Mouse (Mus musculus): ENCODE results near the gene Pnpo. TPM values are rescaled to one million over a fixed set of nuclear protein-coding genes. Genes with fewer than 3 reads are reported as not detected.

Pnpo gene
- polyA plus RNA-seq (2015; fragmentation: Nextera tagmentation; extraction: Ambion mirVana): 145 and 158 TPM in 2 replicates

DNA sequence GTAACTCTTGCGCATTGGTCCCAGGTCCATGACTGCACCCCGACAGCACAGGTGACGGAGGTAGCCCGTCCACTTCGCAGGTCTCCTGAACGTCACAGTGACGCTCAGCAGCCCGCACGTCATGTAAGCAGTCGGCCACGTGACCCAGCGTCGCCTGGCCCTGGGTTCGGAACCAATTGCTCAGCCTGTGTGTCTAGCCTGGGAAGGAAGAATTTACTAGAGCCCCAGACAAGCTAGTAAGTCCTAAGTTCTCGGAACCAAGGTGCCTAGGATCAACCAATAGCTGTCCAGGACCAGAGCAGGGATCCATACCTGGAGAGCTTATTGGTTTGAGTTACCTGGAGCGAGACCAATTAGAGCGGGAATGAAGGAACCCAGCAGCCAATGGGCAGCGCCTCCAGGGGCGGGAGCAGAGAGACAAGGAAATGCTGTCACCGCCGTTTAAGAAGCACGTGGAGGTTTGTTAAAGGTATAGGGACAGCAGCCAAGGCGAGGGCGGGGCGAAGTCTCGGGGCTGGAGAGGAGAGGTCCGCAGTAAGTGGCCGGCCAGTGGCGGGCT is at the start of gene Pnpo:
TSS of gene Pnpo (minus strand) at position 241 of the 559 bp plus-strand sequence.
- WGBS: under 1% methylated on average over 29 of the region's 29 CpGs
- H3K36me3 ChIP-seq (ENCODE audit: control insufficient read depth, insufficient read depth): peaks cover 15% of the 10 kb centered on the region
- H3K9ac ChIP-seq (ENCODE audit: low read depth, low read length): peak within 1 kb of the TSS; percentile 62
- peaks cover 10% of the 10 kb centered on the region; the same call in 1 of the 2 replicates for H3K4me1 ChIP-seq (replicated peaks; ENCODE audit: control insufficient read depth, insufficient read depth, low read length)
- peak; percentile 94 for ATAC-seq
- TF ChIP-seq CTCF (IDR thresholded peaks at IDR 0.05; ENCODE audit: low read depth): no peak
- H3K4me3 ChIP-seq (ENCODE audit: low read depth, low read length): peak within 1 kb of the TSS; percentile 48
- H3K4me2 ChIP-seq (replicated peaks; ENCODE audit: low read depth): peak within 1 kb of the TSS; percentile 88
- H3K27me3 ChIP-seq (replicated peaks; ENCODE audit: control insufficient read depth, insufficient read depth, low read length): no peaks in the 10 kb centered on the region
- no peaks in the 10 kb centered on the region for H3K9me3 ChIP-seq (ENCODE audit: control insufficient read depth)
- H3K27ac ChIP-seq (ENCODE audit: low read depth, low read length): peak within 1 kb of the TSS; percentile 80

- H3K9ac ChIP-seq (ENCODE audit: low read depth, low read length): no peak overlapping the region
Measured at GRCm38 (mm10) chr11:96992722-96993311, 49.0 kb upstream of the Pnpo start.

DNA sequence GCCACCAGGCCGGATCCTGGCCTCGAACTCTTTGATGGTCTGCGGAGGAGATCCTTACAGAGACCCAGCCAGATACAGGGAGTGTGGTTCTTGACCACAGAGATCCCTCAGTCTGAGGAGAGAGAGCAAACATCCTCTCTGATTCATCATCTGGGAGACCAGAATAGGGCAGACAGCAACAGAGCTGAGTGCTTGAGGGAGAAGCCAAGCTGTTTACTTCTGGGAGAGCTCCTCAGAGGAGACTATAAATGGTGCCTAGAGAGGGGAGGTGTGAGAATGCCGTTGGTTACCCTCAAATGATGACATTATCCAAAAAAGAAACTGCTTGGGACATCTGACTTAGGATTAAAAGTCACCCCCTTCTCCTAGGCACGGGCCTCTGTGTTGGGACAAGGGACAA is 47.7 kb upstream of the Pnpo start:
- peaks cover 7% of the 10 kb centered on the region; the same call in 1 of the 2 replicates for H3K4me1 ChIP-seq (replicated peaks; ENCODE audit: control insufficient read depth, insufficient read depth, low read length)
- WGBS: 75% methylated on average over 5 of the region's 5 CpGs
- no peak for ATAC-seq

More at GRCm38 (mm10) chr11:96992722-96993311, 49.0 kb upstream of the Pnpo start:
- Histone ChIP-seq H3K4me1 (replicated peaks; ENCODE audit: control insufficient read depth, insufficient read depth, low read length) (peaks cover 11% of the 10 kb centered on the region; the same call in 1 of the 2 replicates), H3K36me3 (ENCODE audit: control insufficient read depth, insufficient read depth) (no peaks in the 10 kb centered on the region), H3K4me3 (ENCODE audit: low read depth, low read length) (no peak overlapping the region), H3K9me3 (ENCODE audit: control insufficient read depth) (no peaks in the 10 kb centered on the region), H3K4me2 (replicated peaks; ENCODE audit: low read depth) (no peak overlapping the region), H3K27me3 (replicated peaks; ENCODE audit: control insufficient read depth, insufficient read depth, low read length) (no peaks in the 10 kb centered on the region; the same call in 1 of the 2 replicates), H3K27ac (ENCODE audit: low read depth, low read length) (0 out of 2 replicates have a peak overlapping the region, but pooled peaks have one; percentile 2)
- no peak for ATAC-seq
- TF ChIP-seq CTCF (IDR thresholded peaks at IDR 0.05; ENCODE audit: low read depth): no peak
- WGBS: 44% methylated on average over 8 of the region's 8 CpGs

DNA sequence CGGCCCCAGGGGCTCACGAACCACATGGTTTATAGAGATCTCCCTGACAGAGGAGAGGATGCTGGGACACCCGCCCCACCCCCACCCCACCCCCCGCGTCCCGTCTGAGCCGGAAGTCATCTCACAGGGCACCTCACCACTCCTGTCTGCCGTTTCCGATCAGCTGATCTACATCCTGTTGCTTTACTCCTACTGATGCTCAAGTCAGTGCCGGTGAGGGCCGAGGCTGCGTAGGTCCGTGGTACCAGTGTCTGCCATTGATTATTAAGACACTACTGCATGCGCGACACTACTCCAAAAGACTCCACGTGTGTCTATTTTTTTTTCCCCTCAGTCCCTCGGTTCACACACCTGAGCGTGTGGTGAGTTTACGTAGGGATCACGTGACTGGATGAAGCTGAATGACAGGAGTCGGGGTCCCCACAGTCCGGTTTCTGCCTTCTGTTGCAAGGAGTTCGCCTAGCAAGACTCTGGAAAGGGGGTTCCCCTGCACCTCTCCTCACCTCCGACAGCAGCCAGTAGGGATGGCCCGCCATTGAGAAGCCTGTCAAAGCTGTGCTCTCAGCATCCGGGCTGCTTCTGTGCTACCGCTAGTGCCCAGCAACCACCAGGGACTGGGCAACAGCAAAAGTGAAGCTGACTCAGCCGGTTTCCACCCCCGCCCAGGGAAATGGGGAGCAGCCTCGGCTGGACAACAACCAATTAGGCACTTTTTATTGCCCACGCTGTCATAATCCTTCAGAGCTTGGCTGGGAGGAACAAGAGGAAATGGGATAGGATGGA is 44.3 kb upstream of the Pnpo start:
- Histone ChIP-seq H3K9me3 (ENCODE audit: control insufficient read depth) (no peaks in the 10 kb centered on the region), H3K4me1 (replicated peaks; ENCODE audit: control insufficient read depth, insufficient read depth, low read length) (peaks cover 7% of the 10 kb centered on the region; the same call in 1 of the 2 replicates), H3K4me3 (ENCODE audit: low read depth, low read length) (peak overlapping the region; percentile 17), H3K27ac (ENCODE audit: low read depth, low read length) (no peak overlapping the region), H3K27me3 (replicated peaks; ENCODE audit: control insufficient read depth, insufficient read depth, low read length) (0 out of 2 replicates have a peak, but pooled peaks cover 4% of the 10 kb centered on the region), H3K36me3 (ENCODE audit: control insufficient read depth, insufficient read depth) (no peaks in the 10 kb centered on the region), H3K9ac (ENCODE audit: low read depth, low read length) (no peak overlapping the region), H3K4me2 (replicated peaks; ENCODE audit: low read depth) (peak overlapping the region; percentile 56)
- 0 out of 2 replicates have a peak, but pooled peaks have one; percentile 25 for ATAC-seq
- WGBS: 7% methylated on average over 31 of the region's 31 CpGs
- TF ChIP-seq CTCF (IDR thresholded peaks at IDR 0.05; ENCODE audit: low read depth): no peak

More for the DNA sequence above, 47.7 kb upstream of the Pnpo start:
- H3K4me2 ChIP-seq (replicated peaks; ENCODE audit: low read depth): no peak overlapping the region
- H3K9ac ChIP-seq (ENCODE audit: low read depth, low read length): no peak overlapping the region
- no peaks in the 10 kb centered on the region for H3K9me3 ChIP-seq (ENCODE audit: control insufficient read depth)
- no peak for TF ChIP-seq CTCF (IDR thresholded peaks at IDR 0.05; ENCODE audit: low read depth)
- peak overlapping the region; percentile 35; the same call in 1 of the 2 replicates for H3K27ac ChIP-seq (ENCODE audit: low read depth, low read length)
- H3K27me3 ChIP-seq (replicated peaks; ENCODE audit: control insufficient read depth, insufficient read depth, low read length): peaks cover 3% of the 10 kb centered on the region; the same call in 1 of the 2 replicates
- no peak overlapping the region for H3K4me3 ChIP-seq (ENCODE audit: low read depth, low read length)
- H3K36me3 ChIP-seq (ENCODE audit: control insufficient read depth, insufficient read depth): no peaks in the 10 kb centered on the region

- 34% methylated on average over 3 of the region's 3 CpGs for WGBS
- Histone ChIP-seq H3K4me2 (replicated peaks; ENCODE audit: low read depth) (no peak overlapping the region), H3K27ac (ENCODE audit: low read depth, low read length) (no peak overlapping the region), H3K27me3 (replicated peaks; ENCODE audit: control insufficient read depth, insufficient read depth, low read length) (0 out of 2 replicates have a peak, but pooled peaks cover 4% of the 10 kb centered on the region), H3K4me3 (ENCODE audit: low read depth, low read length) (no peak overlapping the region), H3K4me1 (replicated peaks; ENCODE audit: control insufficient read depth, insufficient read depth, low read length) (peaks cover 7% of the 10 kb centered on the region; the same call in 1 of the 2 replicates), H3K9ac (ENCODE audit: low read depth, low read length) (no peak overlapping the region), H3K36me3 (ENCODE audit: control insufficient read depth, insufficient read depth) (no peaks in the 10 kb centered on the region), H3K9me3 (ENCODE audit: control insufficient read depth) (no peaks in the 10 kb centered on the region)
- TF ChIP-seq CTCF (IDR thresholded peaks at IDR 0.05; ENCODE audit: low read depth): no peak
- ATAC-seq: no peak
Measured at GRCm38 (mm10) chr11:96986463-96986862, 42.7 kb upstream of the Pnpo start.

DNA sequence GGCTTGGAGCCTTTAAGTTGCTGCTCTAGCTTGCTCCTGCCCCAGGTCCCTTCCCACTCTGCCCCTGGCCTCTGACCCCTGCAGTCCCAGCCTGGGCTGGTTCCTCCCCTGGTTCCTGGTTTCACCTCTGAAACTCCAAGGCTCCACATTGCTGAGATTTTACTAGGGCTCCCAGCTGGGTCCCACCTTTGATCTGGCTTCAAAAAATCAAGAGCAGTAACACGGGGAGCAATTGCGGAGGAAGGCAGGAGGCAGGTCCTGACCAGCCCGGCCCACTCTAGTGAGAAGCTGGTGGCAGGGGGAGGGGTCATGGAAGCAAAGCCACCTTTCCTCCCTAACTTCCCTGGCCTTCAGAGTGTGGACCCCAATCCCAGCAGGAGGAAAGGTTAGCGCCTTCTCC is 41.1 kb upstream of the Pnpo start:
- no peak for ATAC-seq
- H3K4me3 ChIP-seq (ENCODE audit: low read depth, low read length): no peak overlapping the region
- no peak overlapping the region for H3K9ac ChIP-seq (ENCODE audit: low read depth, low read length)
- no peak for TF ChIP-seq CTCF (IDR thresholded peaks at IDR 0.05; ENCODE audit: low read depth)
- H3K4me2 ChIP-seq (replicated peaks; ENCODE audit: low read depth): no peak overlapping the region
- whole genome bisulfite sequencing: 44% methylated on average over 4 of the region's 4 CpGs
- no peaks in the 10 kb centered on the region for H3K36me3 ChIP-seq (ENCODE audit: control insufficient read depth, insufficient read depth)
- 0 out of 2 replicates have a peak, but pooled peaks cover 4% of the 10 kb centered on the region for H3K27me3 ChIP-seq (replicated peaks; ENCODE audit: control insufficient read depth, insufficient read depth, low read length)
- H3K9me3 ChIP-seq (ENCODE audit: control insufficient read depth): no peaks in the 10 kb centered on the region
- H3K4me1 ChIP-seq (replicated peaks; ENCODE audit: control insufficient read depth, insufficient read depth, low read length): peaks cover 7% of the 10 kb centered on the region; the same call in 1 of the 2 replicates
- H3K27ac ChIP-seq (ENCODE audit: low read depth, low read length): no peak overlapping the region

All from intestine, postnatal 0 days (tissue).